Mouse (Mus musculus): ENCODE data around the gene Btk.

- TF ChIP-seq CTCF (IDR thresholded peaks at IDR 0.05; ENCODE audit: control insufficient read depth, insufficient read depth, low read length), result no peak
- TF ChIP-seq POLR2A (IDR thresholded peaks at IDR 0.05; ENCODE audit: borderline replicate concordance, control insufficient read depth, low read depth, low read length), result no peak
Observed at GRCm38 (mm10) chrX:134620254-134620865, 37.0 kb upstream of the Btk start.
